Mouse (Mus musculus) hindbrain, embryonic 14.5 days (tissue): ENCODE results near the gene Dram1. TPM values are rescaled to one million over a fixed set of nuclear protein-coding genes. Genes with fewer than 3 reads are reported as not detected.

Source experiments
- ATAC-seq: fragments of 200-750 bp; cut with Nextera tagmentation; 2 replicates; pipeline ENCODE4 v1.8.0; 2017; ENCODE audit warnings: moderate number of reproducible peaks, mild to moderate bottlenecking, moderate TSS enrichment, moderate library complexity; ENCODE audit not compliant: low FRiP score
- DNase-seq: peaks from one replicate; pipeline ENCODE4 v3.0.0-alpha.2; 2015; ENCODE audit warnings: low spot score
- H3K27ac ChIP-seq: fragments of 300-500 bp; sonication (generic); 2 replicates; pipeline ENCODE4 v1.5.1; 2014; ENCODE audit warnings: mild to moderate bottlenecking, moderate library complexity
- H3K27me3 ChIP-seq: fragments of 300-500 bp; sonication (generic); 2 replicates; pipeline ENCODE4 v1.6.1; 2014; ENCODE audit warnings: mild to moderate bottlenecking, low read length, mixed read lengths; ENCODE audit not compliant: control insufficient read depth, insufficient read depth
- H3K36me3 ChIP-seq: fragments of 300-500 bp; sonication (generic); replicated peaks from 2 replicates; pipeline ENCODE4 v1.6.1; 2014; ENCODE audit not compliant: control insufficient read depth, insufficient read depth
- H3K4me1 ChIP-seq: fragments of 300-500 bp; sonication (generic); replicated peaks from 2 replicates; pipeline ENCODE4 v1.6.1; 2014; ENCODE audit warnings: antibody characterized with exemption, low read length, mixed read lengths; ENCODE audit not compliant: control insufficient read depth, insufficient read depth
- H3K4me2 ChIP-seq: fragments of 300-500 bp; sonication (generic); replicated peaks from 2 replicates; pipeline ENCODE4 v1.6.1; 2014; ENCODE audit warnings: mild to moderate bottlenecking, moderate library complexity
- H3K4me3 ChIP-seq: fragments of 300-500 bp; sonication (generic); replicated peaks from 2 replicates; pipeline ENCODE4 v1.5.1; 2014; ENCODE audit warnings: mild to moderate bottlenecking, low read length
- H3K9ac ChIP-seq: fragments of 300-500 bp; sonication (generic); 2 replicates; pipeline ENCODE4 v1.6.1; 2014
- H3K9me3 ChIP-seq: fragments of 300-500 bp; sonication (generic); 2 replicates; pipeline ENCODE4 v1.6.1; 2016; ENCODE audit warnings: low read length; ENCODE audit not compliant: control insufficient read depth
- WGBS: fragments of 180-500 bp; shearing (Covaris S2); extraction: QIAGEN DNeasy Blood & Tissue Kit; methylation state at CpG from one replicate; pipeline ENCODE4 v1.1.7; 2014; 5-methylcytosine and 5-hydroxymethylcytosine counted together
- polyA plus RNA-seq: library from polyadenylated mRNA; unstranded; fragments of >200 nt; fragmentation: Nextera tagmentation; extraction: Ambion mirVana; gene quantifications from 2 replicates; pipeline ENCODE4 v1.2.1, GENCODE M21; 2014

Gene Dram1
- polyA plus RNA-seq, 1 experiment from 2014 or later: 0.82 TPM

GRCm38 (mm10) chr10:88390096-88390790 is 11.4 kb upstream of the Dram1 start:
- Histone ChIP-seq H3K27me3 (no peaks in the 10 kb centered on the region), H3K9ac (no peak overlapping the region), H3K36me3 (no peaks in the 10 kb centered on the region), H3K27ac (no peak overlapping the region), H3K4me2 (no peak overlapping the region), H3K9me3 (no peaks in the 10 kb centered on the region), H3K4me3 (no peak overlapping the region), H3K4me1 (no peaks in the 10 kb centered on the region; the same call in 1 of the 2 replicates)
- DNase-seq (no peak), ATAC-seq (no peak)
- WGBS: 63% methylated on average over 10 of the region's 10 CpGs

- DNase-seq: no peak
- Histone ChIP-seq H3K27ac (no peak overlapping the region), H3K9ac (no peak overlapping the region), H3K4me3 (no peak overlapping the region), H3K27me3 (no peaks in the 10 kb centered on the region), H3K4me2 (no peak overlapping the region), H3K9me3 (no peaks in the 10 kb centered on the region), H3K36me3 (no peaks in the 10 kb centered on the region), H3K4me1 (no peaks in the 10 kb centered on the region; the same call in 1 of the 2 replicates)
- ATAC-seq: peak; percentile 34; the same call in 1 of the 2 replicates
- 64% methylated on average over 4 of the region's 4 CpGs for WGBS
Observed at GRCm38 (mm10) chr10:88389576-88389975, 10.7 kb upstream of the Dram1 start.

- H3K4me1 ChIP-seq: peaks cover 5% of the 10 kb centered on the region
- H3K4me2 ChIP-seq: no peak overlapping the region
- no peaks in the 10 kb centered on the region for H3K36me3 ChIP-seq
- H3K4me3 ChIP-seq: no peak overlapping the region
- no peak overlapping the region for H3K9ac ChIP-seq
- 83% methylated on average over 6 of the region's 6 CpGs for WGBS
- no peaks in the 10 kb centered on the region for H3K27me3 ChIP-seq
- no peak for DNase-seq
- H3K27ac ChIP-seq: no peak overlapping the region
- no peak for ATAC-seq
- H3K9me3 ChIP-seq: no peaks in the 10 kb centered on the region
Observed at GRCm38 (mm10) chr10:88386251-88386650, 7.4 kb upstream of the Dram1 start.

GRCm38 (mm10) chr10:88385758-88386157 is 6.9 kb upstream of the Dram1 start:
- Histone ChIP-seq H3K27ac (no peak overlapping the region), H3K4me3 (no peak overlapping the region), H3K4me2 (no peak overlapping the region), H3K9ac (no peak overlapping the region), H3K9me3 (no peaks in the 10 kb centered on the region), H3K36me3 (no peaks in the 10 kb centered on the region), H3K27me3 (no peaks in the 10 kb centered on the region), H3K4me1 (peaks cover 10% of the 10 kb centered on the region)
- 84% methylated on average over 6 of the region's 6 CpGs for WGBS
- DNase-seq (no peak), ATAC-seq (no peak)

- Histone ChIP-seq H3K4me3 (no peak overlapping the region), H3K9me3 (no peaks in the 10 kb centered on the region), H3K9ac (no peak overlapping the region), H3K27ac (no peak overlapping the region), H3K4me2 (no peak overlapping the region), H3K4me1 (peaks cover 15% of the 10 kb centered on the region), H3K27me3 (no peaks in the 10 kb centered on the region), H3K36me3 (no peaks in the 10 kb centered on the region)
- 94% methylated on average over 11 of the region's 11 CpGs for WGBS
- DNase-seq: no peak
- ATAC-seq: no peak
Observed at GRCm38 (mm10) chr10:88385290-88385689, 6.4 kb upstream of the Dram1 start.

- no peak overlapping the region for H3K9ac ChIP-seq
- ATAC-seq: no peak
- no peaks in the 10 kb centered on the region for H3K36me3 ChIP-seq
- no peaks in the 10 kb centered on the region for H3K27me3 ChIP-seq
- no peaks in the 10 kb centered on the region for H3K9me3 ChIP-seq
- peaks cover 18% of the 10 kb centered on the region for H3K4me1 ChIP-seq
- H3K4me3 ChIP-seq: no peak overlapping the region
- H3K27ac ChIP-seq: no peak overlapping the region
- H3K4me2 ChIP-seq: no peak overlapping the region
- no peak for DNase-seq
- WGBS: 77% methylated on average over 5 of the region's 5 CpGs
Observed at GRCm38 (mm10) chr10:88384081-88384480, 5.2 kb upstream of the Dram1 start.

GRCm38 (mm10) chr10:88383479-88383878 is 4.6 kb upstream of the Dram1 start:
- Histone ChIP-seq H3K4me1 (peaks cover 18% of the 10 kb centered on the region), H3K4me3 (no peak overlapping the region), H3K27me3 (no peaks in the 10 kb centered on the region), H3K27ac (no peak overlapping the region), H3K9me3 (no peaks in the 10 kb centered on the region), H3K4me2 (no peak overlapping the region), H3K9ac (no peak overlapping the region), H3K36me3 (no peaks in the 10 kb centered on the region)
- 76% methylated on average over 4 of the region's 4 CpGs for WGBS
- ATAC-seq: no peak
- DNase-seq: no peak

GRCm38 (mm10) chr10:88382009-88382408 is 3.1 kb upstream of the Dram1 start:
- WGBS: 84% methylated on average over 6 of the region's 6 CpGs
- H3K4me2 ChIP-seq: no peak overlapping the region
- no peak overlapping the region for H3K4me3 ChIP-seq
- no peaks in the 10 kb centered on the region for H3K36me3 ChIP-seq
- no peak for ATAC-seq
- peaks cover 18% of the 10 kb centered on the region for H3K4me1 ChIP-seq
- no peaks in the 10 kb centered on the region for H3K9me3 ChIP-seq
- H3K27me3 ChIP-seq: no peaks in the 10 kb centered on the region
- H3K9ac ChIP-seq: no peak overlapping the region
- H3K27ac ChIP-seq: no peak overlapping the region
- no peak for DNase-seq

- Histone ChIP-seq H3K27me3 (no peaks in the 10 kb centered on the region), H3K4me2 (0 out of 2 replicates have a peak overlapping the region, but pooled peaks have one; percentile 58), H3K9ac (no peak overlapping the region), H3K4me3 (no peak overlapping the region), H3K4me1 (peaks cover 18% of the 10 kb centered on the region), H3K9me3 (no peaks in the 10 kb centered on the region), H3K27ac (no peak overlapping the region), H3K36me3 (no peaks in the 10 kb centered on the region)
- ATAC-seq (no peak), DNase-seq (no peak)
- 77% methylated on average over 4 of the region's 4 CpGs for WGBS
Observed at GRCm38 (mm10) chr10:88381286-88381685, 2.4 kb upstream of the Dram1 start.
